Mouse (Mus musculus) limb, embryonic 11.5 days (tissue): Measurements from ENCODE around the gene Car5a. TPM values are rescaled to one million over a fixed set of nuclear protein-coding genes. Genes with fewer than 3 reads are reported as not detected.

Experiments
- ATAC-seq: fragments of 200-750 bp; cut with Nextera tagmentation; 2 replicates; pipeline ENCODE4 v1.8.0; 2017; ENCODE audit warnings: low read depth; ENCODE audit not compliant: insufficient number of reproducible peaks, low FRiP score, low TSS enrichment
- DNase-seq: peaks from one replicate; pipeline ENCODE4 v3.0.0-alpha.2; 2015; ENCODE audit warnings: low spot score
- H3K27ac ChIP-seq: fragments of 300-500 bp; sonication (generic); replicated peaks from 2 replicates; pipeline ENCODE4 v1.5.1; 2014; ENCODE audit warnings: low read depth, mild to moderate bottlenecking, low read length
- H3K27me3 ChIP-seq: fragments of 300-500 bp; sonication (generic); 2 replicates; pipeline ENCODE4 v1.6.1; 2014; ENCODE audit warnings: mild to moderate bottlenecking, low read length, mixed read lengths; ENCODE audit not compliant: control insufficient read depth, insufficient read depth
- H3K36me3 ChIP-seq: fragments of 300-500 bp; sonication (generic); 2 replicates; pipeline ENCODE4 v1.6.1; 2014; ENCODE audit warnings: mild to moderate bottlenecking, low read length, moderate library complexity, mixed read lengths; ENCODE audit not compliant: control insufficient read depth, insufficient read depth
- H3K4me1 ChIP-seq: fragments of 300-500 bp; sonication (generic); 2 replicates; pipeline ENCODE4 v1.6.1; 2014; ENCODE audit warnings: low read length, mixed read lengths; ENCODE audit not compliant: control insufficient read depth, insufficient read depth
- H3K4me2 ChIP-seq: fragments of 300-500 bp; sonication (generic); 2 replicates; pipeline ENCODE4 v1.6.1; 2014; ENCODE audit warnings: low read depth, mild to moderate bottlenecking, moderate library complexity; ENCODE audit not compliant: severe bottlenecking
- H3K4me3 ChIP-seq: fragments of 300-500 bp; sonication (generic); 2 replicates; pipeline ENCODE4 v1.5.1; 2014; ENCODE audit warnings: low read depth, low read length
- H3K9ac ChIP-seq: fragments of 300-500 bp; sonication (generic); 2 replicates; pipeline ENCODE4 v1.6.1; 2014; ENCODE audit warnings: mild to moderate bottlenecking, low read length
- H3K9me3 ChIP-seq: fragments of 300-500 bp; sonication (generic); 2 replicates; pipeline ENCODE4 v1.6.1; 2016; ENCODE audit warnings: low read length; ENCODE audit not compliant: control insufficient read depth
- WGBS: fragments of 180-500 bp; shearing (Covaris S2); extraction: QIAGEN DNeasy Blood & Tissue Kit; methylation state at CpG from one replicate; pipeline ENCODE4 v1.1.7; 2014; 5-methylcytosine and 5-hydroxymethylcytosine counted together
- polyA plus RNA-seq: library from polyadenylated mRNA; unstranded; fragments of >200 nt; fragmentation: Nextera tagmentation; extraction: Ambion mirVana; gene quantifications from 2 replicates; pipeline ENCODE4 v1.2.1, GENCODE M21; 2014

Car5a gene
- polyA plus RNA-seq, result not detected in 2 replicates

GRCm38 (mm10) chr8:121944831-121945230 is at the start of gene Car5a:
Gene Car5a (minus strand): TSS chr8:121944904.
- Histone ChIP-seq H3K9me3 (no peaks in the 10 kb centered on the region), H3K4me2 (no peak within 1 kb of the TSS), H3K36me3 (no peaks in the 10 kb centered on the region), H3K9ac (no peak within 1 kb of the TSS), H3K27me3 (no peaks in the 10 kb centered on the region), H3K4me1 (peaks cover 21% of the 10 kb centered on the region), H3K27ac (no peak within 1 kb of the TSS), H3K4me3 (no peak within 1 kb of the TSS)
- DNase-seq, result no peak
- ATAC-seq, result no peak

DNA sequence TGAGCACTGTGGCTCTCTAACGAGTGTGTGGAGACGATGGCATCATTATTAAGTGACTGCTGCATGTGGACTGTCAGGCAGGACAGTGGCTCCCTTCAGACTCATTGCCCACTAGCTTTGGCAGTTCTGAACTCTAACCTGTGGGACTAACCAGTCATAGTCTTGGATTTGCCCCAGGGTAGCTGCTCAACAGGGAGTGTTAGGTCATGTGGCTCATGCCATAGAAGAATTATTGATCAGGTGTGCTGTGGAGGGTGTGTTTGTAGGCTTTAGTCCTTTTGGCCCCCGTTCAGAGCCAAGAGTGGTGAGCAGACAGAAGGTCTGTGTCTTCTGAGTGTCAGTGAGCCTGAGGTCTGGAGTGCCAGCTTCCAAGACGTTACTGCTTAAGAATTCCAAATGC is 48.2 kb upstream of the Car5a start:
- no peak for ATAC-seq
- H3K27ac ChIP-seq, result no peak overlapping the region
- no peaks in the 10 kb centered on the region for H3K27me3 ChIP-seq
- H3K4me3 ChIP-seq, result no peak overlapping the region
- no peak for DNase-seq
- WGBS, result 82% methylated on average over 4 of the region's 4 CpGs
- H3K4me1 ChIP-seq, result no peaks in the 10 kb centered on the region
- peaks cover 32% of the 10 kb centered on the region for H3K36me3 ChIP-seq
- no peaks in the 10 kb centered on the region for H3K9me3 ChIP-seq
- no peak overlapping the region for H3K9ac ChIP-seq
- H3K4me2 ChIP-seq, result no peak overlapping the region

- WGBS, result 98% methylated on average over 7 of the region's 7 CpGs
These were observed 46.9 kb upstream of the Car5a start for GRCm38 (mm10) chr8:121991611-121992010.

GRCm38 (mm10) chr8:121990506-121991255 is 46.0 kb upstream of the Car5a start:
- ATAC-seq (no peak), DNase-seq (no peak)

More at GRCm38 (mm10) chr8:121991611-121992010, 46.9 kb upstream of the Car5a start:
- DNase-seq, result no peak
- H3K4me2 ChIP-seq, result no peak overlapping the region
- no peak overlapping the region for H3K27ac ChIP-seq
- H3K27me3 ChIP-seq, result no peaks in the 10 kb centered on the region
- no peak overlapping the region for H3K4me3 ChIP-seq
- H3K9me3 ChIP-seq, result no peaks in the 10 kb centered on the region
- H3K9ac ChIP-seq, result no peak overlapping the region
- peaks cover 22% of the 10 kb centered on the region for H3K36me3 ChIP-seq
- no peaks in the 10 kb centered on the region for H3K4me1 ChIP-seq
- ATAC-seq, result no peak

DNA sequence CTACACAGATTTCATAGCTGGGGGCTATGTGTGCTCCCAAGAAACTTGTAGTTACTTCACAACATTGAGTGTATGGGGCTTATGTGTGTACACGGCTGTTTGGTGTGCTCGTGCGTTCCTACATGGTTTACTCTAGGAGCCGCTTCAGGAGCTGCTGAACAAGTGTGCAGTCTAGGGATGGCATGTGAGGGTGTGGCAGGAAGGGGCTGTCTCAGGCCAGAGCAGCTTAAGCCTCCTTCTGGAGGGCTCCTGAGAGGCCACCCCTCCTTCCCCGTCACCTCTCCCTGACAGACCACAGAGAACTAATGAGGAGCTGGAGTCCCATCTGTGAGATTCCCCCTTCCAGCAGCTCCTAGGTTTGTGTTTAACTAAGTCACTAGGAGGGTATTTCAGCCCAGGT is 43.2 kb upstream of the Car5a start:
- no peak overlapping the region for H3K4me2 ChIP-seq
- no peaks in the 10 kb centered on the region for H3K4me1 ChIP-seq
- H3K27ac ChIP-seq, result no peak overlapping the region
- ATAC-seq (no peak), DNase-seq (no peak)
- no peaks in the 10 kb centered on the region for H3K27me3 ChIP-seq
- H3K9me3 ChIP-seq, result no peaks in the 10 kb centered on the region
- no peak overlapping the region for H3K9ac ChIP-seq
- no peak overlapping the region for H3K4me3 ChIP-seq
- WGBS, result 93% methylated on average over 5 of the region's 5 CpGs
- peaks cover 17% of the 10 kb centered on the region for H3K36me3 ChIP-seq

More at GRCm38 (mm10) chr8:121990506-121991255, 46.0 kb upstream of the Car5a start:
- H3K9ac ChIP-seq, result no peak overlapping the region
- no peak overlapping the region for H3K27ac ChIP-seq
- peaks cover 26% of the 10 kb centered on the region for H3K36me3 ChIP-seq
- no peak overlapping the region for H3K4me2 ChIP-seq
- H3K27me3 ChIP-seq, result no peaks in the 10 kb centered on the region
- H3K4me3 ChIP-seq, result no peak overlapping the region
- 91% methylated on average over 9 of the region's 9 CpGs for WGBS
- no peaks in the 10 kb centered on the region for H3K4me1 ChIP-seq
- H3K9me3 ChIP-seq, result no peaks in the 10 kb centered on the region

- WGBS, result 95% methylated on average over 3 of the region's 3 CpGs
These were observed 41.0 kb upstream of the Car5a start for GRCm38 (mm10) chr8:121985673-121986072.

GRCm38 (mm10) chr8:121981520-121981895 is 36.8 kb upstream of the Car5a start:
- no peak overlapping the region for H3K9ac ChIP-seq

More at GRCm38 (mm10) chr8:121985673-121986072, 41.0 kb upstream of the Car5a start:
- Histone ChIP-seq H3K4me2 (no peak overlapping the region), H3K36me3 (peaks cover 12% of the 10 kb centered on the region), H3K27me3 (no peaks in the 10 kb centered on the region), H3K4me3 (no peak overlapping the region), H3K4me1 (no peaks in the 10 kb centered on the region), H3K9me3 (no peaks in the 10 kb centered on the region), H3K9ac (no peak overlapping the region), H3K27ac (no peak overlapping the region)
- DNase-seq (no peak), ATAC-seq (no peak)

GRCm38 (mm10) chr8:121980792-121981519 is 36.3 kb upstream of the Car5a start:
- no peak overlapping the region for H3K4me3 ChIP-seq
- DNase-seq (no peak), ATAC-seq (no peak)
- H3K4me1 ChIP-seq, result no peaks in the 10 kb centered on the region
- H3K9ac ChIP-seq, result no peak overlapping the region
- peaks cover 14% of the 10 kb centered on the region for H3K36me3 ChIP-seq
- no peaks in the 10 kb centered on the region for H3K9me3 ChIP-seq
- H3K27ac ChIP-seq, result no peak overlapping the region
- 93% methylated on average over 11 of the region's 11 CpGs for WGBS
- no peaks in the 10 kb centered on the region for H3K27me3 ChIP-seq
- no peak overlapping the region for H3K4me2 ChIP-seq

More at GRCm38 (mm10) chr8:121981520-121981895, 36.8 kb upstream of the Car5a start:
- no peak for ATAC-seq
- Histone ChIP-seq H3K4me1 (no peaks in the 10 kb centered on the region), H3K27me3 (no peaks in the 10 kb centered on the region), H3K36me3 (peaks cover 13% of the 10 kb centered on the region; the same call in 1 of the 2 replicates), H3K4me3 (no peak overlapping the region), H3K9me3 (no peaks in the 10 kb centered on the region), H3K4me2 (no peak overlapping the region), H3K27ac (no peak overlapping the region)
- 94% methylated on average over 7 of the region's 7 CpGs for WGBS
- DNase-seq, result no peak
